Mouse (Mus musculus) stomach, embryonic 15.5 days (tissue): ENCODE results near the gene Gm20388. TPM values are rescaled to one million over a fixed set of nuclear protein-coding genes. Genes with fewer than 3 reads are reported as not detected.

Experiments
- ATAC-seq: fragments of 200-750 bp; cut with Nextera tagmentation; 2 replicates; pipeline ENCODE4 v1.8.0; 2017; ENCODE audit warnings: low read depth, moderate number of reproducible peaks, moderate TSS enrichment; ENCODE audit not compliant: insufficient read depth, low FRiP score
- H3K27ac ChIP-seq: fragments of 300-500 bp; sonication (generic); 2 replicates; pipeline ENCODE4 v1.5.1; 2015; ENCODE audit warnings: mild to moderate bottlenecking, inconsistent platforms
- H3K27me3 ChIP-seq: fragments of 300-500 bp; sonication (generic); replicated peaks from 2 replicates; pipeline ENCODE4 v1.6.1; 2015; ENCODE audit warnings: inconsistent platforms
- H3K36me3 ChIP-seq: fragments of 300-500 bp; sonication (generic); 2 replicates; pipeline ENCODE4 v1.6.1; 2015; ENCODE audit warnings: inconsistent platforms
- H3K4me1 ChIP-seq: fragments of 300-500 bp; sonication (generic); 2 replicates; pipeline ENCODE4 v1.6.1; 2015; ENCODE audit warnings: inconsistent platforms
- H3K4me2 ChIP-seq: fragments of 300-500 bp; sonication (generic); 2 replicates; pipeline ENCODE4 v1.6.1; 2015; ENCODE audit warnings: mild to moderate bottlenecking, inconsistent platforms
- H3K4me3 ChIP-seq: fragments of 300-500 bp; sonication (generic); replicated peaks from 2 replicates; pipeline ENCODE4 v1.5.1; 2015; ENCODE audit warnings: inconsistent platforms
- H3K9ac ChIP-seq: fragments of 300-500 bp; sonication (generic); 2 replicates; pipeline ENCODE4 v1.6.1; 2015; ENCODE audit warnings: inconsistent platforms
- H3K9me3 ChIP-seq: fragments of 300-500 bp; sonication (generic); 2 replicates; pipeline ENCODE4 v1.6.1; 2016; ENCODE audit warnings: inconsistent platforms
- WGBS: fragments of 180-500 bp; shearing (Covaris S2); methylation state at CpG from one replicate; pipeline ENCODE4 v1.1.7; 2015; 5-methylcytosine and 5-hydroxymethylcytosine counted together
- polyA plus RNA-seq: library from polyadenylated mRNA; unstranded; fragments of >200 nt; fragmentation: Nextera tagmentation; extraction: Ambion mirVana; gene quantifications from 2 replicates; pipeline ENCODE4 v1.2.1, GENCODE M21; 2015

Gene Gm20388
- polyA plus RNA-seq, 1 experiment from 2014 or later = not detected

GRCm38 (mm10) chr8:120376847-120377802 is 466.5 kb downstream of the Gm20388 start:
- ATAC-seq = no peak
- 50% methylated on average over 22 of the region's 22 CpGs for WGBS
- no peak overlapping the region for H3K4me2 ChIP-seq
- no peaks in the 10 kb centered on the region for H3K36me3 ChIP-seq
- peaks cover 62% of the 10 kb centered on the region for H3K4me1 ChIP-seq
- H3K4me3 ChIP-seq = no peak overlapping the region
- no peaks in the 10 kb centered on the region for H3K27me3 ChIP-seq
- H3K9ac ChIP-seq = no peak overlapping the region
- H3K9me3 ChIP-seq = no peaks in the 10 kb centered on the region
- H3K27ac ChIP-seq = no peak overlapping the region

GRCm38 (mm10) chr8:120377803-120378189 is 467.2 kb downstream of the Gm20388 start:
- H3K9ac ChIP-seq = no peak overlapping the region
- peaks cover 65% of the 10 kb centered on the region for H3K4me1 ChIP-seq
- WGBS = 75% methylated on average over 7 of the region's 7 CpGs
- H3K27me3 ChIP-seq = no peaks in the 10 kb centered on the region
- no peak overlapping the region for H3K4me2 ChIP-seq
- no peaks in the 10 kb centered on the region for H3K9me3 ChIP-seq
- no peak overlapping the region for H3K27ac ChIP-seq
- H3K4me3 ChIP-seq = no peak overlapping the region
- ATAC-seq = no peak
- H3K36me3 ChIP-seq = no peaks in the 10 kb centered on the region

GRCm38 (mm10) chr8:120378306-120378705 is 467.7 kb downstream of the Gm20388 start:
- 46% methylated on average over 16 of the region's 16 CpGs for WGBS
- H3K4me2 ChIP-seq = no peak overlapping the region

GRCm38 (mm10) chr8:120379015-120379414 is 468.4 kb downstream of the Gm20388 start:
- WGBS = 60% methylated on average over 3 of the region's 3 CpGs
- no peak overlapping the region for H3K4me2 ChIP-seq
- no peak overlapping the region for H3K4me3 ChIP-seq
- H3K9ac ChIP-seq = no peak overlapping the region
- no peak for ATAC-seq
- no peaks in the 10 kb centered on the region for H3K27me3 ChIP-seq
- H3K9me3 ChIP-seq = no peaks in the 10 kb centered on the region
- no peaks in the 10 kb centered on the region for H3K36me3 ChIP-seq
- no peak overlapping the region for H3K27ac ChIP-seq
- H3K4me1 ChIP-seq = peaks cover 67% of the 10 kb centered on the region

More at GRCm38 (mm10) chr8:120378306-120378705, 467.7 kb downstream of the Gm20388 start:
- Histone ChIP-seq H3K9me3 (no peaks in the 10 kb centered on the region), H3K36me3 (no peaks in the 10 kb centered on the region), H3K27me3 (no peaks in the 10 kb centered on the region), H3K9ac (no peak overlapping the region), H3K27ac (no peak overlapping the region), H3K4me1 (peaks cover 66% of the 10 kb centered on the region), H3K4me3 (no peak overlapping the region)
- no peak for ATAC-seq

- no peaks in the 10 kb centered on the region for H3K27me3 ChIP-seq
- H3K9me3 ChIP-seq = no peaks in the 10 kb centered on the region
- 64% methylated on average over 4 of the region's 4 CpGs for WGBS
- H3K36me3 ChIP-seq = no peaks in the 10 kb centered on the region
- no peak overlapping the region for H3K4me3 ChIP-seq
- no peak for ATAC-seq
- H3K4me1 ChIP-seq = peaks cover 49% of the 10 kb centered on the region
- no peak overlapping the region for H3K9ac ChIP-seq
- peak overlapping the region; percentile 57; the same call in 1 of the 2 replicates for H3K27ac ChIP-seq
- no peak overlapping the region for H3K4me2 ChIP-seq
Measured at GRCm38 (mm10) chr8:120381865-120382264, 471.2 kb downstream of the Gm20388 start.

GRCm38 (mm10) chr8:120382436-120383203 is 472.0 kb downstream of the Gm20388 start:
- Histone ChIP-seq H3K9me3 (no peaks in the 10 kb centered on the region), H3K27ac (peak overlapping the region; percentile 57), H3K4me2 (no peak overlapping the region), H3K9ac (no peak overlapping the region), H3K4me3 (no peak overlapping the region), H3K36me3 (no peaks in the 10 kb centered on the region), H3K4me1 (peaks cover 42% of the 10 kb centered on the region), H3K27me3 (no peaks in the 10 kb centered on the region)
- WGBS = 51% methylated on average over 19 of the region's 19 CpGs
- peak; percentile 44; the same call in 1 of the 2 replicates for ATAC-seq

GRCm38 (mm10) chr8:120383204-120383560 is 472.5 kb downstream of the Gm20388 start:
- H3K4me1 ChIP-seq = peaks cover 37% of the 10 kb centered on the region
- H3K4me3 ChIP-seq = no peak overlapping the region
- no peak overlapping the region for H3K4me2 ChIP-seq
- whole genome bisulfite sequencing = 69% methylated on average over 6 of the region's 6 CpGs
- H3K9ac ChIP-seq = no peak overlapping the region
- no peaks in the 10 kb centered on the region for H3K9me3 ChIP-seq
- H3K36me3 ChIP-seq = no peaks in the 10 kb centered on the region
- peak overlapping the region; percentile 57 for H3K27ac ChIP-seq
- ATAC-seq = no peak
- H3K27me3 ChIP-seq = no peaks in the 10 kb centered on the region

- no peak overlapping the region for H3K4me3 ChIP-seq
- no peak for ATAC-seq
- no peaks in the 10 kb centered on the region for H3K36me3 ChIP-seq
- no peak overlapping the region for H3K9ac ChIP-seq
- 45% methylated on average over 6 of the region's 6 CpGs for WGBS
- no peak overlapping the region for H3K4me2 ChIP-seq
- no peaks in the 10 kb centered on the region for H3K9me3 ChIP-seq
- peaks cover 32% of the 10 kb centered on the region for H3K4me1 ChIP-seq
- H3K27me3 ChIP-seq = no peaks in the 10 kb centered on the region
- peak overlapping the region; percentile 57; the same call in 1 of the 2 replicates for H3K27ac ChIP-seq
Measured at GRCm38 (mm10) chr8:120383713-120384112, 473.1 kb downstream of the Gm20388 start.

- H3K4me1 ChIP-seq = peaks cover 31% of the 10 kb centered on the region
- ATAC-seq = no peak
- H3K4me3 ChIP-seq = no peak overlapping the region
- no peaks in the 10 kb centered on the region for H3K27me3 ChIP-seq
- H3K27ac ChIP-seq = no peak overlapping the region
- no peaks in the 10 kb centered on the region for H3K36me3 ChIP-seq
- H3K9ac ChIP-seq = no peak overlapping the region
- H3K4me2 ChIP-seq = no peak overlapping the region
- H3K9me3 ChIP-seq = no peaks in the 10 kb centered on the region
Measured at GRCm38 (mm10) chr8:120384745-120385144, 474.1 kb downstream of the Gm20388 start.

GRCm38 (mm10) chr8:120388246-120388645 is 477.6 kb downstream of the Gm20388 start:
- ATAC-seq = no peak
- Histone ChIP-seq H3K4me2 (no peak overlapping the region), H3K4me1 (peaks cover 28% of the 10 kb centered on the region), H3K9me3 (no peaks in the 10 kb centered on the region), H3K27me3 (no peaks in the 10 kb centered on the region), H3K4me3 (no peak overlapping the region), H3K27ac (no peak overlapping the region), H3K36me3 (no peaks in the 10 kb centered on the region), H3K9ac (no peak overlapping the region)
- 87% methylated on average over 6 of the region's 6 CpGs for WGBS

GRCm38 (mm10) chr8:120390598-120390997 is 480.0 kb downstream of the Gm20388 start:
- H3K27ac ChIP-seq = no peak overlapping the region
- no peaks in the 10 kb centered on the region for H3K9me3 ChIP-seq
- H3K27me3 ChIP-seq = no peaks in the 10 kb centered on the region
- no peak for ATAC-seq
- 86% methylated on average over 7 of the region's 7 CpGs for WGBS
- H3K4me2 ChIP-seq = no peak overlapping the region
- no peak overlapping the region for H3K9ac ChIP-seq
- no peaks in the 10 kb centered on the region for H3K36me3 ChIP-seq
- H3K4me3 ChIP-seq = no peak overlapping the region
- H3K4me1 ChIP-seq = peaks cover 25% of the 10 kb centered on the region; the same call in 1 of the 2 replicates

GRCm38 (mm10) chr8:120391856-120392255 is 481.2 kb downstream of the Gm20388 start:
- H3K4me2 ChIP-seq = no peak overlapping the region
- no peaks in the 10 kb centered on the region for H3K9me3 ChIP-seq
- no peak overlapping the region for H3K9ac ChIP-seq
- peaks cover 20% of the 10 kb centered on the region; the same call in 1 of the 2 replicates for H3K4me1 ChIP-seq
- no peaks in the 10 kb centered on the region for H3K27me3 ChIP-seq
- WGBS = 49% methylated on average over 21 of the region's 21 CpGs
- no peak overlapping the region for H3K4me3 ChIP-seq
- H3K27ac ChIP-seq = no peak overlapping the region
- no peaks in the 10 kb centered on the region for H3K36me3 ChIP-seq
- ATAC-seq = no peak
